Mouse (Mus musculus) embryonic facial prominence, embryonic 11.5 days (tissue): ENCODE data around the gene Gm10721. TPM values are rescaled to one million over a fixed set of nuclear protein-coding genes. Genes with fewer than 3 reads are reported as not detected.
"Not testable (repeated sequence)": the region's sequence is repeated elsewhere in the genome, so short reads cannot be mapped to it uniquely, and the experiment has no call there.

Experiments
- ATAC-seq: fragments of 200-750 bp; cut with Nextera tagmentation; replicated peaks from 2 replicates; pipeline ENCODE4 v1.8.0; 2017; ENCODE audit warnings: low read depth; ENCODE audit not compliant: insufficient number of reproducible peaks, low FRiP score, low TSS enrichment
- DNase-seq: peaks from one replicate; pipeline ENCODE4 v3.0.0-alpha.2; 2015; ENCODE audit warnings: low spot score
- H3K27ac ChIP-seq: fragments of 300-500 bp; sonication (generic); replicated peaks from 2 replicates; pipeline ENCODE4 v1.5.1; 2014; ENCODE audit warnings: mild to moderate bottlenecking, low read depth, low read length, control low read depth
- H3K27me3 ChIP-seq: fragments of 300-500 bp; sonication (generic); 2 replicates; pipeline ENCODE4 v1.6.1; 2014; ENCODE audit warnings: mild to moderate bottlenecking, low read length, moderate library complexity, mixed read lengths; ENCODE audit not compliant: control insufficient read depth, insufficient read depth
- H3K36me3 ChIP-seq: fragments of 300-500 bp; sonication (generic); replicated peaks from 2 replicates; pipeline ENCODE4 v1.6.1; 2014; ENCODE audit warnings: low read depth, mild to moderate bottlenecking, low read length, moderate library complexity, mixed read lengths; ENCODE audit not compliant: control insufficient read depth, insufficient read depth
- H3K4me1 ChIP-seq: fragments of 300-500 bp; sonication (generic); 2 replicates; pipeline ENCODE4 v1.6.1; 2014; ENCODE audit warnings: low read length, mixed read lengths; ENCODE audit not compliant: control insufficient read depth, insufficient read depth
- H3K4me2 ChIP-seq: fragments of 300-500 bp; sonication (generic); 2 replicates; pipeline ENCODE4 v1.6.1; 2014; ENCODE audit warnings: low read depth, mild to moderate bottlenecking, control low read depth, low read length, moderate library complexity
- H3K4me3 ChIP-seq: fragments of 300-500 bp; sonication (generic); 2 replicates; pipeline ENCODE4 v1.5.1; 2014; ENCODE audit warnings: low read depth, low read length, control low read depth
- H3K9ac ChIP-seq: fragments of 300-500 bp; sonication (generic); replicated peaks from 2 replicates; pipeline ENCODE4 v1.6.1; 2014; ENCODE audit warnings: mild to moderate bottlenecking, control low read depth, low read length
- H3K9me3 ChIP-seq: fragments of 300-500 bp; sonication (generic); replicated peaks from 2 replicates; pipeline ENCODE4 v1.6.1; 2016; ENCODE audit warnings: mild to moderate bottlenecking, low read length, inconsistent platforms, mixed read lengths; ENCODE audit not compliant: control insufficient read depth
- WGBS: fragments of 180-500 bp; shearing (Covaris S2); extraction: QIAGEN DNeasy Blood & Tissue Kit; methylation state at CpG from one replicate; pipeline ENCODE4 v1.1.7; 2014; 5-methylcytosine and 5-hydroxymethylcytosine counted together
- polyA plus RNA-seq: library from polyadenylated mRNA; unstranded; fragments of >200 nt; fragmentation: Nextera tagmentation; extraction: Ambion mirVana; gene quantifications from 2 replicates; pipeline ENCODE4 v1.2.1, GENCODE M21; 2014

Gene Gm10721
- polyA plus RNA-seq, 1 experiment from 2014 or later = not detected

DNA sequence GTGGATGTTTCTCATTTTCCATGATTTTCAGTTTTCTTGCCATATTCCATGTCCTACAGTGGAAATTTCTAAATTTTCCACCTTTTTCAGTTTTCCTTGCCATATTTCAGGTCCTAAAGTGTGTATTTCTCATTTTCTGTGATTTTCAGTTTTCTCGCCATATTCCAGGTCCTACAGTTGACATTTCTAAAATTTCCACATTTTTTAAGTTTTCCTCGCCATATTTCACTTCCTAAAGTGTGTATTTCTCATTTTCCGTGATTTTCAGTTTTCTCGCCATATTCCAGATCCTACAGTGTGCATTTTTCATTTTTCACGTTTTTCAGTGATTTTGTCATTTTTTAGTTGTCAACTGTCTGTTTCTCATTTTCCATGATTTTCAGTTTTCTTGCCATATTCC lies 3.6 kb upstream of the Gm10721 start:
- H3K4me1 ChIP-seq, H3K27me3 ChIP-seq, H3K36me3 ChIP-seq, H3K4me2 ChIP-seq, H3K9me3 ChIP-seq, H3K9ac ChIP-seq, DNase-seq, H3K27ac ChIP-seq, H3K4me3 ChIP-seq: not testable (repeated sequence)
- ATAC-seq = peak; percentile 64; the same call in 1 of the 2 replicates
- WGBS = no CpG with 5 or more reads among the region's 5 CpGs

DNA sequence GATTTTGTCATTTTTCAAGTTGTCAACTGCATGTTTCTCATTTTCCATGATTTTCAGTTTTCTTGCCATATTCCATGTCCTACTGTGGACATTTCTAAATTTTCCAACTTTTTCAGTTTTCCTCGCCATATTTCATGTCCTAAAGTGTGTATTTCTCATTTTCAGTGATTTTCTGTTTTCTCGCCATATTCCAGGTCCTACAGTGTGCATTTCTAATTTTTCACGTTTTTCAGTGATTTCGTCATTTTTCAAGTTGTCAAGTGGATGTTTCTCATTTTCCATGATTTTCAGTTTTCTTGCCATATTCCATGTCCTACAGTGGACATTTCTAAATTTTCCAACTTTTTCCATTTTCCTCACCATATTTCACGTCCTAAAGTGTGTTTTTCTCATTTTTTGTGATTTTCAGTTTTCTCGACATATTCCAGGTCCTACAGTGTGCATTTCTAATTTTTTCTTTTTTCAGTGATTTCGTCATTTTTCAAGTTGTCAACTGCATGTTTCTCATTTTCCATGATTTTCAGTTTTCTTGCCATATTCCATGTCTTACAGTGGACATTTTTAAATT lies 802 bp upstream of the Gm10721 start:
- H3K4me1 ChIP-seq, DNase-seq, H3K9ac ChIP-seq, H3K27me3 ChIP-seq, H3K27ac ChIP-seq, H3K9me3 ChIP-seq, H3K36me3 ChIP-seq, ATAC-seq, H3K4me3 ChIP-seq, H3K4me2 ChIP-seq: not testable (repeated sequence)
- 85% methylated on average over 2 of the region's 7 CpGs for WGBS

DNA sequence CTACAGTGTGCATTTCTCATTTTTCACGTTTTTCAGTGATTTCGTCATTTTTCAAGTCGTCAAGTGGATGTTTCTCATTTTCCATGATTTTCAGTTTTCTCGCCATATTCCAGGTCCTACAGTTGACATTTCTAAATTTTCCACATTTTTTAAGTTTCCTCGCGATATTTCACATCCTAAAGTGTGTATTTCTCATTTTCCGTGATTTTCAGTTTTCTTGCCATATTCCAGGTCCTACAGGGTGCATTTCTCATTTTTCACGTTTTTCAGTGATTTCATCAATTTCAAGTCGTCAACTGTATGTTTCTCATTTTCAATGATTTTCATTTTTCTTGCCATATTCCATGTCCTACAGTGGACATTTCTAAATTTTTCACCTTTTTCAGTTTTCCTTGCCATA lies 2.4 kb downstream of the Gm10721 start, which contains the start of gene Gm10720:
Gene Gm10720, plus strand, starts transcription at position 301 of the 400 bp plus-strand sequence.
- H3K27ac ChIP-seq, H3K4me3 ChIP-seq, H3K9me3 ChIP-seq, ATAC-seq, DNase-seq, H3K9ac ChIP-seq, H3K4me2 ChIP-seq, H3K27me3 ChIP-seq, H3K36me3 ChIP-seq, H3K4me1 ChIP-seq: not testable (repeated sequence)
- 66% methylated on average over 4 of the region's 9 CpGs for WGBS

DNA sequence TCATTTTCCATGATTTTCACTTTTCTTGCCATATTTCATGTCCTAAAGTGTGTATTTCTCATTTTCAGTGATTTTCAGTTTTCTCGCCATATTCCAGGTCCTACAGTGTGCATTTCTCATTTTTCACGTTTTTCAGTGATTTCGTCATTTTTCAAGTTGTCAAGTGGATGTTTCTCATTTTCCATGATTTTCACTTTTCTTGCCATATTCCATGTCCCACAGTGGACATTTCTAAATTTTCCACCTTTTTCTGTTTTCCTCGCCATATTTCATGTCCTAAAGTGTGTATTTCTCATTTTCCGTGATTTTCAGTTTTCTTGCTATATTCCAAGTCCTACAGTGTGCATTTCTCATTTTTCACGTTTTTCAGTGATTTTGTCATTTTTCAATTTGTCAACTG lies 3.0 kb downstream of the Gm10721 start:
- not testable (repeated sequence) for H3K27me3 ChIP-seq, H3K27ac ChIP-seq, H3K9me3 ChIP-seq, DNase-seq, ATAC-seq, H3K4me1 ChIP-seq, H3K9ac ChIP-seq, H3K4me2 ChIP-seq, H3K36me3 ChIP-seq, H3K4me3 ChIP-seq
- WGBS = 68% methylated on average over 4 of the region's 6 CpGs

DNA sequence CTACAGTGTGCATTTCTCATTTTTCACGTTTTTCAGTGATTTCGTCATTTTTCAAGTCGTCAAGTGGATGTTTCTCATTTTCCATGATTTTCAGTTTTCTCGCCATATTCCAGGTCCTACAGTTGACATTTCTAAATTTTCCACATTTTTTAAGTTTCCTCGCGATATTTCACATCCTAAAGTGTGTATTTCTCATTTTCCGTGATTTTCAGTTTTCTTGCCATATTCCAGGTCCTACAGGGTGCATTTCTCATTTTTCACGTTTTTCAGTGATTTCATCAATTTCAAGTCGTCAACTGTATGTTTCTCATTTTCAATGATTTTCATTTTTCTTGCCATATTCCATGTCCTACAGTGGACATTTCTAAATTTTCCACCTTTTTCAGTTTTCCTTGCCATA lies 4.2 kb downstream of the Gm10721 start, which contains the start of gene Gm10719:
Gene Gm10719, plus strand, starts transcription at position 301 of the 400 bp plus-strand sequence.
- not testable (repeated sequence) for H3K4me2 ChIP-seq, DNase-seq, H3K27ac ChIP-seq, H3K4me3 ChIP-seq, ATAC-seq, H3K27me3 ChIP-seq, H3K36me3 ChIP-seq, H3K4me1 ChIP-seq, H3K9ac ChIP-seq, H3K9me3 ChIP-seq
- WGBS = no CpG with 5 or more reads among the region's 9 CpGs

DNA sequence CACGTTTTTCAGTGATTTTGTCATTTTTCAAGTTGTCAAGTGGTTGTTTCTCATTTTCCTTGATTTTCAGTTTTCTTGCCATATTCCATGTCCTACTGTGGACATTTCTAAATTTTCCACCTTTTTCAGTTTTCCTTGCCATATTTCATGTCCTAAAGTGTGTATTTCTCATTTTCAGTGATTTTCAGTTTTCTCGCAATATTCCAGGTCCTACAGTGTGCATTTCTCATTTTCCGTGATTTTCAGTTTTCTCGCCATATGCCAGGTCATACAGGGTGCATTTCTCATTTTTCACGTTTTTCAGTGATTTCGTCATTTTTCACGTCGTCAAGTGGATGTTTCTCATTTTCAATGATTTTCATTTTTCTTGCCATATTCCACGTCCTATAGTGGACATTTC lies 6.0 kb downstream of the Gm10721 start:
- H3K27ac ChIP-seq, ATAC-seq, H3K4me1 ChIP-seq, H3K4me3 ChIP-seq, H3K27me3 ChIP-seq, H3K4me2 ChIP-seq, H3K9me3 ChIP-seq, H3K9ac ChIP-seq, DNase-seq, H3K36me3 ChIP-seq: not testable (repeated sequence)
- 71% methylated on average over 9 of the region's 9 CpGs for WGBS

DNA sequence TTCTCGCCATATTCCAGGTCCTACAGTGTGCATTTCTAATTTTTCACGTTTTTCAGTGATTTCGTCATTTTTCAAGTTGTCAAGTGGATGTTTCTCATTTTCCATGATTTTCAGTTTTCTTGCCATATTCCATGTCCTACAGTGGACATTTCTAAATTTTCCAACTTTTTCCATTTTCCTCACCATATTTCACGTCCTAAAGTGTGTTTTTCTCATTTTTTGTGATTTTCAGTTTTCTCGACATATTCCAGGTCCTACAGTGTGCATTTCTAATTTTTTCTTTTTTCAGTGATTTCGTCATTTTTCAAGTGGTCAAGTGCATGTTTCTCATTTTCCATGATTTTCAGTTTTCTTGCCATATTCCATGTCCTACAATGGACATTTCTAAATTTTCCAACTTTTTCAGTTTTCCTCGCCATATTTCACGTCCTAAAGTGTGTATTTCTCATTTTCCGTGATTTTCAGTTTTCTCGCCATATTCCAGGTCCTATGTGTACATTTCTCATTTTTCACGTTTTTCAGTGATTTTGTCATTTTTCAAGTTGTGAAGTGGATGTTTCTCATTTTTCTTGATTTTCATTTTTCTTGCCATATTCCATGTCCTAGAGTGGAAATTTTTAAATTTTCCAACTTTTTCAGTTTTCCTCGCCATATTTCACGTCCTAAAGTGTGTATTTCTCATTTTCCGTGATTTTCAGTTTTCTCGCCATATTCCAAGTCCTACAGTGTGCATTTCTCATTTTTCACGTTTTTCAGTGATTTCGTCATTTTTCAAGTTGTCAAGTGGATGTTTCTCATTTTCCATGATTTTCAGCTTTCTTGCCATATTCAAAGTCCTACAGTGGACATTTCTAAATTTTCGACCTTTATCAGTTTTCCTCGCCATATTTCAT lies 7.1 kb downstream of the Gm10721 start:
- H3K4me2 ChIP-seq, H3K4me3 ChIP-seq, H3K36me3 ChIP-seq, DNase-seq, H3K9me3 ChIP-seq, H3K27me3 ChIP-seq, H3K4me1 ChIP-seq, H3K9ac ChIP-seq, H3K27ac ChIP-seq: not testable (repeated sequence)
- 81% methylated on average over 11 of the region's 19 CpGs for WGBS
- ATAC-seq = 0 out of 2 replicates have a peak, but pooled peaks have one; percentile 62
